Mouse (Mus musculus) megakaryocyte, adult 5-6 weeks (primary cell): ENCODE measurements around the gene Gnat3. TPM values are rescaled to one million over a fixed set of nuclear protein-coding genes. Genes with fewer than 3 reads are reported as not detected.
"Not testable (repeated sequence)": the region's sequence is repeated elsewhere in the genome, so short reads cannot be mapped to it uniquely, and the experiment has no call there.

Source experiments
- ATAC-seq: 2 replicates; pipeline ENCODE4 v1.8.0; 2016; ENCODE audit warnings: mild to moderate bottlenecking, inconsistent platforms; ENCODE audit not compliant: poor library complexity, severe bottlenecking
- total RNA-seq, 2 experiments: library from RNA; stranded (forward) in 1 of 2; stranded (reverse) in 1 of 2; fragments of 153-499, 151-499 nt in 1 of 2; fragments of 221-1000, 200-1000 nt in 1 of 2; gene quantifications; 2 replicates each; pipeline versions ENCODE4 v1.2.3 to v1.2.4; 2015 to 2017

Gene Gnat3
- total RNA-seq (2015): not detected in 2 replicates
- not detected in 2 replicates for total RNA-seq (2017)

GRCm38 (mm10) chr5:17962249-17962648, at the start of gene Gnat3:
Gnat3 (plus strand) TSS chr5:17962549.
- no peak for ATAC-seq

GRCm38 (mm10) chr5:17918966-17919365, 43.4 kb upstream of the Gnat3 start:
- no peak for ATAC-seq

DNA sequence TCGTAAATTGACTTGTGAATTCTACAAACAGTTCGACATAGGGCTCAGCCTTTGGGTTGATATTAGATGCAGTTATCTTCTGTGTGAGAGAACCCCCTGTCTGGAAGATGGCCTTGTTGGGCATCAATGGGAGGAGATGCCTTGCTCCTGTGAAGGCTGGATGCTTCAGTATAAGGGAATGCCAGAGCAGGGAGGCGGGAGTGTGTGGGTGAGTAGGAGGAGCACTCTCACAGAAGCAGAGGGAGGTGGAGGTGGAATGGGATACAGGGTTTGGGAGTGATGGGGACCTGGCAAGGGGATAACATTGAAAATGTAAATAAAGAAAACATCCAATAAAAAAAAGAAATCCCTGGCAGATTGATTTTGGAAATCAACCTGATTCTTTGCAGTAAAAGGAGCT, 38.7 kb upstream of the Gnat3 start:
- no peak for ATAC-seq

DNA sequence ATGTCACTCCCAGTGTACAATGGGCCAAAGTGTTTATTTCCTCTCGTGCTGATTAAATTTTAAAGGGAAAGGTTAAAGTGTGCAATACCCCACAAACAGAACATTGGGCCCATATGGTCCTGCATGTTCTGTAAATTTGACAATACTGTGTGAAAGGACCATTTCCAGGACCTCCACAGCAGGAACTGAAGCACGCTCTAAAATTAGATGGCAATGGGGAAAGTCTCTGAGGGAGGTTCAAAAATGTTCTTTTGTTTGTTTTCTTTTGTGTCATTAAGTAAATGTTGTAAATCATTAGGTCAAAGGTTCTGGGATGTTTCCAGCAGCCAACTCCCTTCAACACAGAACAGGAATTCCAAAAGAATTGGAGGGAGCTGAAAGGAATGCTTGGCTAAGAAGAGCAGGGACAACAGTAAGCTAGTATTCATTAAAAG, 38.2 kb upstream of the Gnat3 start:
- ATAC-seq: no peak

DNA sequence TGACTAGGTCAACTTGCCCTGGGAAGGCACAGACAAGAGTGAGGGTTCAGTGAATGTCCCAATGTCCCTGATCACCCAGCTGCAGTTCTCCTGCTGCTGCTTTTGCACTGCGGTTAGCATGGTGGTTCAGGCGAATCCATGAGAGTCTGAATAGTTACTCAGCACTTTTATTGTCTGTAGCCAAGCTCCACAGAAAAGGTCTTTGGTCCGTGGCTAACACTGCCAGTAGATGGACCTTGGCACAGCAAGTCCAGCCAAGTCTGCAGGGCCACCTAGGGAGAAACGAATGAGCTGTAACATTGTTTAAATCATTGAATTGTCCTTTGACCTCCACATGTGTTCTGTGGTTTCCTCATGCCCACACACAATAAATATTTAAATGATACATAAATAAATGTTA, 33.9 kb upstream of the Gnat3 start:
- no peak for ATAC-seq

DNA sequence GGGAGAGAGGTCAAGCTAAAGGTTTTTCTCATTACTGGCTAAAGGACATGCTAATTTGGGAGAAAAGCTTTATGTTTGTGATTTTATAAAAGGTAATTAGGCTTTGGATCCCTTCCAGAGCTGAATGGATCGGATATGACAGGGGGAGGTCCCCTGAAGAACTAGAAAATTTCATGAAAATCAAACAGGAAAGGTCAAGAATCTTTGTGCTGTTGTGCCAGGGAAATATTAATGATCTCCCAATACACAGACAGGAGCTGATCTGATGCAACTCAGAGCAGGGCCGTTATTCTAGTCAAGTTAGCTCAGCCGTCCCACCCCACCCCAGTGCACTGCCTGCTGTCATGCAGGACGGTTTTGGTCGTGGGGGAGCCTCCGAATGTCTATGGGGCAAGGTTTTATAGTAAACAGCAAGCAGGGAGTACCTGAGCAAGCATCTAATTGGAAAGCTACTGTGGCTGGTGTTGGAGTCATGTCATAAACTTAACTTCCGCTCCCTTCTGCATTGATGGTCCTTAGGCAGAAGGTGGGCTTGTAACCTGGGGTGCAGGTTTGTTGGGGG, 33.3 kb upstream of the Gnat3 start:
- ATAC-seq: no peak

- ATAC-seq: not testable (repeated sequence)
Observed at GRCm38 (mm10) chr5:17931588-17931987, 30.8 kb upstream of the Gnat3 start.

DNA sequence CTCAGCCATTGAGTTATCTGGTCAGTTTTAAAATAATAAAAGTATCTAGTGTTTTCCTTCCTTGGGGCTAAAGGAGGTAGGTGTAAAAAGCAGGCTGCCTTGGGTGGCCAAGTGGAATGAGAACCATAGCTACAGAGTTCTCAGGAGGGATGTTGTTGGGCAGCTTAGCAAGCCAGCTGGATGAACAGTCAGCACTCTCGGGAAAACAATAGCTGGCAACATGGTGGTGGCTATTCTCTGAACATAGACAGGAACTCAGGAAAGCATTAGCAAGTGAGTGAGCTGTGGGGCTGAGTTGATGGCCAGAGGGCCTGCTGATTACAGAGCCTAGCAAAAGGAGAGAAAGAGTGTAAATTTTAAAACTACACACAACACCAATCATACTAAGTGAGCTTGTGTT, 27.8 kb upstream of the Gnat3 start:
- no peak for ATAC-seq

GRCm38 (mm10) chr5:17938170-17938939, 24.0 kb upstream of the Gnat3 start:
- no peak for ATAC-seq

- ATAC-seq: no peak
Observed at GRCm38 (mm10) chr5:17956468-17956867, 5.9 kb upstream of the Gnat3 start.

DNA sequence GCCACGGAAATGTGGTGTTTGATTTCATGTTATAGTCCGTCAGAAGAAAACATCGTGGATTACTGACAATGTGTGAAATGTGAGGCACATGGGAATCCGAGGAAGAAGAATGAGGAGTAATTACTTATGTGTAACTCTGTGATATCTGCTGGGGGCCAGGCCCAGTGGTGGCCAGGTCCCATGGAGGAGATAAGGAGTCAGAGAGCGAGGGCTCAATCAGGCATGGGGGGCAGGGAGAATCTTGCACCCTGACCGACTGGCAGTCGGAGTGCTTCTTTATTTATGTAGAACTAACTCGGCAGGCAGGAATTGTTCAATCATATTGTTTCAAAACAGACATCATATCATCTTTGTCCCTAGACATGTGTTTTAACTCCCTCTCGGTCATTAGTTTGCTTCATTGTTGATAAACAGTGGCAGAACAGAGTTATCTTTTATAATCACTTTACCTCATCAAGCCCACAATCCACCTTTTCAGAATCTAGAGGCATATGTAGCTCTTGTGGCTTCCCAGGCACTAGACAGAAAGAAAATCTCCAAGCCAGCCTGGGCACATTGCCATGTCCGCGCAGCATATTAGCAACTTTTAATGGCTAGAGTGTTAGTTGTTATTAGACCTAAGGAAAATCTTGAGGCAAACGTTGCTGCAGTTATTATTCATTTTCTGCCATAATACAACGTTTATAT, 7.5 kb downstream of the Gnat3 start:
- no peak for ATAC-seq

GRCm38 (mm10) chr5:17970391-17970730, 8.0 kb downstream of the Gnat3 start:
- no peak for ATAC-seq

GRCm38 (mm10) chr5:17980501-17981121, 18.3 kb downstream of the Gnat3 start:
- no peak for ATAC-seq

DNA sequence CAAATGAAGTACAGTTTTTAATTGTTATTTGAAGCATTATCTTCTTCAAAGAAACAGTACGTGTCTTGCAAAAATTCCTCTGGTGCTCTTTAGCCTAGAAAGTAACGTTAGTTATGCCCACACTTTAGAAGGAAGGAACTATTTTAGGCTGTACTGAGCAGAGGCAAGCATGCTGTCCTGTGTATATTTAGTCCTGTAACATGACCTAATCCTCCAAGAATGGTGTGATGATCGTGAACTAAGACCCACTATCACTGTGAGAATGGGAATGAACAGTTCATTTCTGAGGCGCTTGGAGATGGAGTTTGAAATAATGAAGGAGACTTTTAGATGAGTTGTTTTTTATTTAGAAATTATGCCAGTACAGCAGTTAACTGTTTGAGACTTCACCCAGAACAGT, 20.4 kb downstream of the Gnat3 start:
- ATAC-seq: no peak

- no peak for ATAC-seq
Observed at GRCm38 (mm10) chr5:17984522-17984921, 22.2 kb downstream of the Gnat3 start.

DNA sequence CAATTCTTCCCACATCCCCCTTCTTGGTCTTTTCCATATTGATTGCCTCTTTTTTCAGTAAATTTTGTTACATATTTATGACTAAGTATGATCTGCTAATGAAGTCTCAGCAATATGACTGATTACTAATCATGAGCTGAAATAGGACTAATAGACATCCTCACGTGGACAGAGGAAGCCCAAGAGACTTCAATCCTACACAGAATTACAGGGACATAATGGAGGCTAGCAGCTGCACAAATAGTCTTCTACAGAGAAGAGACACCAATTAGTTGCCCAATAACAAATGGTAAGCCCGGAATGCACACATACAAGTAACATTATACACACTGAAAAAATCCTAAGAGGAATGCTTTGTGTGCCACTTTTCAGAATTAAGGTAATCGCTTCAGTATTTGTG, 24.3 kb downstream of the Gnat3 start:
- ATAC-seq: no peak

GRCm38 (mm10) chr5:17990618-17991017, 28.3 kb downstream of the Gnat3 start:
- ATAC-seq: no peak

DNA sequence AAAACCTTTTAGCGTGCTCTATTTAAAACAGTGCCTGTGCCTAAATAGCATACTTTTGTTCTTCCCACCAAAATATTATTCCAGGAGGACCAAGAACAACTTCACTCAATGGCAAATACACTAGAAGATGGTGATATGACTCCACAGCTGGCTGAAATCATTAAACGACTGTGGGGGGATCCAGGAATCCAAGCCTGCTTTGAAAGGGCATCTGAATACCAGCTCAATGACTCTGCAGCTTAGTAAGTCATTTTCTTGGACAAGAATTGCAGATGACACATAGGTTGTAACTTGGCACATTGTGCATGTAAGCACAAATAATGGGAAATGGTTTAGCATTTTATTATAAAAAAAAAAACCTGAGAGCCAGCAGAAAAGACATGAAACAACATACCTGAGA, 37.2 kb downstream of the Gnat3 start:
- ATAC-seq: no peak

GRCm38 (mm10) chr5:18000185-18000584, 37.8 kb downstream of the Gnat3 start:
- ATAC-seq: peak; percentile 73

GRCm38 (mm10) chr5:18001646-18002045, 39.3 kb downstream of the Gnat3 start:
- ATAC-seq: no peak

- ATAC-seq: no peak
Observed at GRCm38 (mm10) chr5:18003675-18004074, 41.3 kb downstream of the Gnat3 start.
